Mouse (Mus musculus) small intestine, adult 2 months (tissue): Measurements from ENCODE around the gene Sh3bp4. TPM values are rescaled to one million over a fixed set of nuclear protein-coding genes. Genes with fewer than 3 reads are reported as not detected.
A peak's percentile ranks its signal among the peaks of the same experiment; 100 is the strongest.

Experiments
- H3K27ac ChIP-seq: fragments of 200-500 bp; 2 replicates; pipeline ENCODE4 v1.5.1; 2012; ENCODE audit warnings: low read depth, low read length, control low read depth, inconsistent platforms; ENCODE audit not compliant: insufficient read depth
- H3K27me3 ChIP-seq: fragments of 200-500 bp; 2 replicates; pipeline ENCODE4 v1.6.1; 2012; ENCODE audit warnings: mild to moderate bottlenecking, moderate library complexity, low read length, inconsistent platforms; ENCODE audit not compliant: control insufficient read depth, insufficient read depth
- H3K36me3 ChIP-seq: fragments of 200-500 bp; 2 replicates; pipeline ENCODE4 v1.6.1; 2012; ENCODE audit warnings: mild to moderate bottlenecking, low read length, control low read depth, inconsistent platforms; ENCODE audit not compliant: control insufficient read depth, insufficient read depth
- H3K4me1 ChIP-seq: fragments of 200-500 bp; 2 replicates; pipeline ENCODE4 v1.6.1; 2012; ENCODE audit warnings: low read length, inconsistent platforms, mixed read lengths; ENCODE audit not compliant: control insufficient read depth, insufficient read depth, insufficient read length
- H3K4me3 ChIP-seq: fragments of 200-500 bp; 2 replicates; pipeline ENCODE4 v1.5.1; 2012; ENCODE audit warnings: low read depth, mild to moderate bottlenecking, control low read depth, inconsistent platforms, low read length, moderate library complexity
- CTCF ChIP-seq: fragments of 200-500 bp; IDR thresholded peaks from 2 replicates; pipeline ENCODE4 v1.5.1; 2012; ENCODE audit warnings: low read depth, mild to moderate bottlenecking, control low read depth, inconsistent platforms, low read length, moderate library complexity, mixed read lengths; ENCODE audit not compliant: insufficient replicate concordance, insufficient read length; ENCODE audit errors: extremely low read depth
- POLR2A ChIP-seq: fragments of 200-500 bp; IDR thresholded peaks from 2 replicates; pipeline ENCODE4 v1.6.1; 2012; ENCODE audit warnings: low read depth, mild to moderate bottlenecking, control low read depth, inconsistent platforms, low read length, moderate library complexity
- WGBS: fragments of 180-500 bp; shearing (Covaris S2); methylation state at CpG from one replicate; pipeline ENCODE4 v1.1.7; 2018; 5-methylcytosine and 5-hydroxymethylcytosine counted together
- polyA plus RNA-seq: library from polyadenylated mRNA; depleted of rRNA; stranded (reverse); fragments of >200 nt; gene quantifications from 2 replicates; pipeline ENCODE4 v1.2.3, GENCODE M21; 2012

Sh3bp4 gene
- polyA plus RNA-seq, 1 experiment: 5.5 TPM

GRCm38 (mm10) chr1:89124076-89124475 is 53.9 kb downstream of the Sh3bp4 start:
- Histone ChIP-seq H3K27ac (no peak overlapping the region), H3K4me3 (no peak overlapping the region), H3K36me3 (no peaks in the 10 kb centered on the region), H3K4me1 (peaks cover 33% of the 10 kb centered on the region), H3K27me3 (no peaks in the 10 kb centered on the region)
- WGBS: 26% methylated on average over 7 of the region's 7 CpGs
- TF ChIP-seq POLR2A (no peak), CTCF (no peak)

- Histone ChIP-seq H3K4me3 (no peak overlapping the region), H3K36me3 (no peaks in the 10 kb centered on the region), H3K27me3 (no peaks in the 10 kb centered on the region), H3K4me1 (peaks cover 30% of the 10 kb centered on the region), H3K27ac (no peak overlapping the region)
- peak; percentile 28; the same call in 1 of the 2 replicates for TF ChIP-seq CTCF
- no peak for TF ChIP-seq POLR2A
- over 99% methylated on average over 3 of the region's 3 CpGs for WGBS
Measured at GRCm38 (mm10) chr1:89127163-89127562, 56.9 kb downstream of the Sh3bp4 start.

- H3K27me3 ChIP-seq: no peaks in the 10 kb centered on the region
- H3K27ac ChIP-seq: no peak overlapping the region
- no peaks in the 10 kb centered on the region for H3K36me3 ChIP-seq
- WGBS: 94% methylated on average over 6 of the region's 6 CpGs
- TF ChIP-seq CTCF (no peak), POLR2A (no peak)
- no peak overlapping the region for H3K4me3 ChIP-seq
- H3K4me1 ChIP-seq: peaks cover 29% of the 10 kb centered on the region
Measured at GRCm38 (mm10) chr1:89130429-89130828, 60.2 kb downstream of the Sh3bp4 start.

GRCm38 (mm10) chr1:89131018-89131540 is 60.9 kb downstream of the Sh3bp4 start:
- no peaks in the 10 kb centered on the region for H3K36me3 ChIP-seq
- no peaks in the 10 kb centered on the region for H3K27me3 ChIP-seq
- TF ChIP-seq POLR2A (no peak), CTCF (no peak)
- WGBS: 66% methylated on average over 14 of the region's 14 CpGs
- H3K4me1 ChIP-seq: peaks cover 26% of the 10 kb centered on the region
- H3K4me3 ChIP-seq: no peak overlapping the region
- no peak overlapping the region for H3K27ac ChIP-seq

- Histone ChIP-seq H3K27ac (no peak overlapping the region), H3K4me1 (peaks cover 26% of the 10 kb centered on the region), H3K36me3 (no peaks in the 10 kb centered on the region), H3K27me3 (no peaks in the 10 kb centered on the region), H3K4me3 (no peak overlapping the region)
- 28% methylated on average over 8 of the region's 8 CpGs for WGBS
- TF ChIP-seq CTCF: no peak
- TF ChIP-seq POLR2A: no peak
Measured at GRCm38 (mm10) chr1:89131707-89132106, 61.5 kb downstream of the Sh3bp4 start.

GRCm38 (mm10) chr1:89133266-89133665 is 63.1 kb downstream of the Sh3bp4 start:
- 18% methylated on average over 4 of the region's 4 CpGs for WGBS
- Histone ChIP-seq H3K27me3 (no peaks in the 10 kb centered on the region), H3K4me3 (peak overlapping the region; percentile 25; the same call in 1 of the 2 replicates), H3K36me3 (no peaks in the 10 kb centered on the region), H3K4me1 (peaks cover 26% of the 10 kb centered on the region), H3K27ac (no peak overlapping the region)
- TF ChIP-seq CTCF: no peak
- no peak for TF ChIP-seq POLR2A

GRCm38 (mm10) chr1:89133717-89134116 is 63.5 kb downstream of the Sh3bp4 start:
- Histone ChIP-seq H3K4me1 (peaks cover 26% of the 10 kb centered on the region), H3K36me3 (no peaks in the 10 kb centered on the region), H3K27ac (no peak overlapping the region), H3K4me3 (no peak overlapping the region), H3K27me3 (no peaks in the 10 kb centered on the region)
- WGBS: 50% methylated on average over 4 of the region's 4 CpGs
- TF ChIP-seq CTCF: no peak
- no peak for TF ChIP-seq POLR2A
